Mouse (Mus musculus): ENCODE measurements around the gene Rftn1.

DNA sequence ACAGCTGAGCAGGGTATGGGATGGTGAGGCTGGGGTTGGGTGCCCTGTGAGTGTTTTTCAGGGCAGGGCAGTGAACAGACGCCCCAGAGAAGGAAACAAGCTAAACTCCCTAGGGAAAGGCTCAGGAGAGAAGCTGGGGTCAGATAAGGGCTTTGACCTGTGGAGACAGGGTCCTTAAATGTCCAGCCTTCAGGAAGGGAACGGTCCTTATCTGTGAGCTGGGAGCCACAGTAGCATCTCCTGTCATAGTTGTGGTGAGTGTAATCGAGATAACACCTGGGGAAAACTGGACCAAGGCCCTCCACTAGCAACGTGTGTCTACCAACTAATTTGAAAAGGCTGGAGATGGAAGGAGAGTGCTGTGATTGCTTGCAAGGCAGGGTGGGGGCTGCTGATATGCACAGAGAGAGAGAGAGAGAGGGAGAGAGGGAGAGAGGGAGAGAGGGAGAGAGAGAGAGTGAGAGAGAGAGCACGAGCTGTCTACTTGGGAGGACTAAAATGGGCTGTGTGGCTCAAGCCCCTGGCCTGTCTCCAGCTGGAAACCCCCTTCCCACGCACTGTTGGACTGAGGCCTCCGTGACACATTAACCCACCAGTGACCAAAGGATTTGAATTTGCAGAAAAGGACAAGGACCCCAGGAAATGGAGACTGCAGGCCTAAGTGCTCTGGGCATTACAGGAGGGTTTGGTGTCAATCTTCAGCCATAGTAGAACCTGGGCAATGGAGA lies 137.6 kb downstream of the Rftn1 start:
- TF ChIP-seq CTCF (IDR thresholded peaks at IDR 0.05; ENCODE audit: extremely low read depth, insufficient read depth, insufficient read length, insufficient replicate concordance) (no peak), POLR2A (IDR thresholded peaks at IDR 0.05; ENCODE audit: low read depth, low read length) (no peak)

All from spleen, adult 2 months (tissue).